Mouse (Mus musculus) heart, embryonic 13.5 days (tissue): ENCODE measurements around the gene Slc23a4. TPM values are rescaled to one million over a fixed set of nuclear protein-coding genes. Genes with fewer than 3 reads are reported as not detected.

ENCODE experiments used
- ATAC-seq: fragments of 200-750 bp; cut with Nextera tagmentation; 2 replicates; pipeline ENCODE4 v1.8.0; 2017; ENCODE audit warnings: moderate TSS enrichment; ENCODE audit not compliant: insufficient number of reproducible peaks, low FRiP score, low TSS enrichment; ENCODE audit errors: extremely low read depth
- H3K27ac ChIP-seq: fragments of 300-500 bp; sonication (generic); replicated peaks from 2 replicates; pipeline ENCODE4 v1.5.1; 2015; ENCODE audit warnings: moderate library complexity, mild to moderate bottlenecking, inconsistent platforms
- H3K27me3 ChIP-seq: fragments of 300-500 bp; sonication (generic); replicated peaks from 2 replicates; pipeline ENCODE4 v1.6.1; 2015; ENCODE audit warnings: mild to moderate bottlenecking, inconsistent platforms
- H3K36me3 ChIP-seq: fragments of 300-500 bp; sonication (generic); 2 replicates; pipeline ENCODE4 v1.6.1; 2015; ENCODE audit warnings: mild to moderate bottlenecking, inconsistent platforms
- H3K4me1 ChIP-seq: fragments of 300-500 bp; sonication (generic); 2 replicates; pipeline ENCODE4 v1.6.1; 2015; ENCODE audit warnings: inconsistent platforms
- H3K4me2 ChIP-seq: fragments of 300-500 bp; sonication (generic); 2 replicates; pipeline ENCODE4 v1.6.1; 2015; ENCODE audit warnings: inconsistent platforms, mild to moderate bottlenecking, moderate library complexity
- H3K4me3 ChIP-seq: fragments of 300-500 bp; sonication (generic); 2 replicates; pipeline ENCODE4 v1.5.1; 2015; ENCODE audit warnings: moderate library complexity, mild to moderate bottlenecking, inconsistent platforms
- H3K9ac ChIP-seq: fragments of 300-500 bp; sonication (generic); 2 replicates; pipeline ENCODE4 v1.6.1; 2015; ENCODE audit warnings: inconsistent platforms, mild to moderate bottlenecking, moderate library complexity
- H3K9me3 ChIP-seq: fragments of 300-500 bp; sonication (generic); 2 replicates; pipeline ENCODE4 v1.6.1; 2016; ENCODE audit warnings: inconsistent platforms
- WGBS: fragments of 180-500 bp; shearing (Covaris S2); methylation state at CpG from one replicate; pipeline ENCODE4 v1.1.7; 2015; ENCODE audit warnings: mixed read lengths; 5-methylcytosine and 5-hydroxymethylcytosine counted together
- polyA plus RNA-seq: library from polyadenylated mRNA; unstranded; fragments of >200 nt; fragmentation: Nextera tagmentation; extraction: Ambion mirVana; gene quantifications from 2 replicates; pipeline ENCODE4 v1.2.1, GENCODE M21; 2015

Slc23a4 gene
- polyA plus RNA-seq, 1 experiment from 2014 or later: 0.27 TPM

DNA sequence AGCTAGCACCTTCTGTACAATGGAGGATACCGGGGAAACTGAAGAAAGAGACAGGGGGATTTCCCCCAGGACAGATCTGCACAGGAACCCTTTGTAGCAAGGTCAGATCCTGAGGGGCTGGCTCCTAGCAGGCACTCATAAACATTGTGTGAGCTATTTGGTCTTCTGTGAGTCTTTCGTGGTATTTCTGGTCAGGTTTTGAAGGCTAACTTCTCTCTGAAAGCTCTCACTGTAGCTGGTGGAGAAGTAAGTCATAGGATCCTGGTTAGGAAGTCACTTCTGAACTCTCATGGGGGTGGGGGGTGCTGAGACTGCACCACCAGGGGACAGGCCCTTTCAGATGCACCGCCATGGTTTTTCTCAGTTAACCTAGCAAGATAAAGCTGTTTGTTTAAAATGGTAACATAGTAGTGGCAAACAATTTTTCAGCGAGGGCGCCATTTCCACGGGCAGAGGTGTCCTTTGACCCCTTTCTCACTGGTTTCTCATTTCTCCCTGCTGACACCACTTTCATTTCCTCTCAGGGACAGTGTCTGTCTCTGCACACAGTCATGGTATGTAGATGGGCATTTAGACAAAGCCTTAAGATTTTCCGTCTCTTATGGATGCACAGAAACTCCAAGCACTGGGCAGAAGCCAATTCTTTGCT lies 49.8 kb downstream of the Slc23a4 start:
- no peak overlapping the region for H3K4me3 ChIP-seq
- no peak overlapping the region for H3K27ac ChIP-seq
- 59% methylated on average over 7 of the region's 7 CpGs for WGBS

DNA sequence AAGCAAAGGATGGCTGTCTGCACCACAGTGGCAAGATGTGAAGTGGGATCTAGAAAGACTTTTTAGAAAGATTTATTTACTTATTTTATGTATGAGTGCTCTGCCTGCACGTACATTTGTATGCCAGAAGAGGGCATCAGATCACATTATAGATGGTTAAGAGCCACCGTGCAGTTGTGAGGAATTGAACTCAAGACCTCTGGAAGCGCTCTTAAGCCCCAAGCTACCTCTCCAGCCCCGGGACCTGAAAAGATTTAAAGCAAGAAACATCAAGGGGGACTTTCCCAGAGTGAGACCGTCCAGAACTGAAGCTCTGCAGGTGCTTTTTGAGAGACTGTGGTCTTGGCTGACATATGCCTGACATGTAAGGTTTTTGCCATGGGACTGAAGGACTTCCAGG lies 51.5 kb downstream of the Slc23a4 start:
- Histone ChIP-seq H3K36me3 (no peaks in the 10 kb centered on the region), H3K4me3 (no peak overlapping the region), H3K27ac (no peak overlapping the region), H3K9me3 (no peaks in the 10 kb centered on the region), H3K4me1 (peaks cover 4% of the 10 kb centered on the region; the same call in 1 of the 2 replicates), H3K4me2 (no peak overlapping the region), H3K9ac (no peak overlapping the region), H3K27me3 (no peaks in the 10 kb centered on the region)
- ATAC-seq: no peak
- WGBS: 71% methylated on average over 5 of the region's 5 CpGs

More for the DNA sequence above, 49.8 kb downstream of the Slc23a4 start:
- no peak overlapping the region for H3K9ac ChIP-seq
- H3K9me3 ChIP-seq: no peaks in the 10 kb centered on the region
- no peaks in the 10 kb centered on the region for H3K27me3 ChIP-seq
- H3K4me2 ChIP-seq: no peak overlapping the region
- H3K36me3 ChIP-seq: no peaks in the 10 kb centered on the region
- ATAC-seq: no peak
- H3K4me1 ChIP-seq: peaks cover 4% of the 10 kb centered on the region; the same call in 1 of the 2 replicates

DNA sequence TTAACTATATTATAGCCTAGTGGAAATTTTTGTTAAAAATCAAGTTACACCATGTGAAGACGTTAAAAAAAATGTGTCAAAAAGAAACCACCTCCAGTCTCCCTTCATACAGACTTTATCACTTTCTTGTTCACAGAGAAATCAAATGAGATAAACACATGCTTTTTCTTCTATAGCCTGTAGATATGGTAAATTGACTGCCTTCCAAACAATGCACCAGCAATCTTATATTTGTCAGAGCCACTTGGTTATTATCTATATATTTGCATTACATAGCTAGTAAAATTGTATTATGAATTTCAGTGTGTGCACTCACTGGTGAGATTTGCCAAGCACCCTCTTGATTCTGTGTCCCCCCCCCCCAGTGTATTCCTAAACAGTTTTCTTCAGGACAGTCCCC lies 55.6 kb downstream of the Slc23a4 start:
- ATAC-seq: no peak
- 65% methylated on average over 1 of the region's 1 CpGs for WGBS
- Histone ChIP-seq H3K4me3 (no peak overlapping the region), H3K9me3 (no peaks in the 10 kb centered on the region), H3K9ac (no peak overlapping the region), H3K27me3 (no peaks in the 10 kb centered on the region), H3K4me2 (no peak overlapping the region), H3K27ac (no peak overlapping the region), H3K4me1 (no peaks in the 10 kb centered on the region), H3K36me3 (no peaks in the 10 kb centered on the region)

DNA sequence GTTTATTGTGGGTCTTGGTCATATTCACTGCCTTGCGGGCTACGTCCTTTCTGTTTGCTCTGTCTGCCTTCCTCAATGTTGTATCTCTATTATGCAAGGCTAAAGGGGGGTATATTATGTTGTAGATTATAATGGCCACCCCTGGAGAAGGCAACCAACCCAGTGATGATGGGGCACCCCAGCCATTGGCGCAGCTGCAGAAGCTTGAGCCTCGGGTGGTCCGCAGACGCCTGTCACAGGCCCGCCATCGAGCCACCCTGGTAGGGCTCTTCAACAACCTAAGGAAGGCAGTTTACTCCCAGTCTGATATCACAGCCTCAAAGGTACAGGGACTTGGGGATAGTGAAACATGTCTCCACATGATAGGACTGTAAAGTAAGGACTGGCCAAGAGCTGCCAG lies 60.6 kb downstream of the Slc23a4 start:
- Histone ChIP-seq H3K4me2 (no peak overlapping the region), H3K27ac (no peak overlapping the region), H3K4me1 (no peaks in the 10 kb centered on the region), H3K9ac (no peak overlapping the region), H3K9me3 (no peaks in the 10 kb centered on the region), H3K36me3 (no peaks in the 10 kb centered on the region), H3K4me3 (no peak overlapping the region), H3K27me3 (no peaks in the 10 kb centered on the region)
- no peak for ATAC-seq
- WGBS: 90% methylated on average over 8 of the region's 8 CpGs

DNA sequence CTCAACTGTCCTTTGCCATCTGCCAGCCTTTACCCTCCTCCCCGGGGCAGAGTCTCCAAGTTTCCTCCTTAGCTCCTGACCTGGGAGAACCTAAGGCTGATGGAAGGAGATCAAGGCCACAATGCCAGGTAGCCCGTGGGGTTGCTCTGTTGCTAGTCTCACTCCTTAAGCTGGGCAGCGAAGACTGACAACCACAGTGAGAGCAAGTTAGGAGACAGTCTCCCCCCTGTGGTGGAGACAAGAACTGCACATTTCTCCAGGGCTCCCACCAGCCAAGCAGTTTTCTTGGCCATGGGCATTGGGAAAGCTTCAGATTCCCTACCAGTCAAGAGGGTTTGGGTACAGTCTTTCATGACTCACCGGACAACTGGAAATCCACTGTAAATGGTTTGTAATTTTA lies 61.0 kb downstream of the Slc23a4 start:
- no peaks in the 10 kb centered on the region for H3K9me3 ChIP-seq
- 40% methylated on average over 4 of the region's 4 CpGs for WGBS
- no peaks in the 10 kb centered on the region for H3K27me3 ChIP-seq
- no peak overlapping the region for H3K9ac ChIP-seq
- no peak for ATAC-seq
- H3K36me3 ChIP-seq: no peaks in the 10 kb centered on the region
- H3K4me1 ChIP-seq: no peaks in the 10 kb centered on the region
- H3K4me3 ChIP-seq: no peak overlapping the region
- no peak overlapping the region for H3K4me2 ChIP-seq
- H3K27ac ChIP-seq: no peak overlapping the region

DNA sequence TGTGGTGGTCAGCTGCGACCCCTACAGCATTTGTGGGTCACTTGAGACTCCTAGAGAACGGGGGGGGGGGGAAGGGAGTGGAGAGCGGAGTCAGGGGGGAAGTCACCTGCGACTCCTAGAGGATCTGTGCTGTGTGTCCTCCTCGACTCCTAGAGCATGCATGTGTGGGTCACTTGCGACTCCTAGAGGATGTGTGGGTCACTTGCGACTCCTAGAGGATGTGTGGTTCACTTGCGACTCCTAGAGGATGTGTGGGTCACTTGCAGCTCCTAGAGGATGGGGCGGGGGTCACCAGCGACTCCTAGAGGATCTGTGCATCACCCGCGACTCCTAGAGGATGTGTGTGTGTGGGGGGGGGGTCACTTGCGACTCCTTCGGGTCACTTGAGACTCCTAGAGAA lies 66.3 kb downstream of the Slc23a4 start:
- 47% methylated on average over 14 of the region's 14 CpGs for WGBS
- Histone ChIP-seq H3K9me3 (no peaks in the 10 kb centered on the region), H3K4me1 (peaks cover 3% of the 10 kb centered on the region; the same call in 1 of the 2 replicates), H3K9ac (no peak overlapping the region), H3K27ac (no peak overlapping the region), H3K4me2 (no peak overlapping the region), H3K4me3 (no peak overlapping the region), H3K27me3 (no peaks in the 10 kb centered on the region), H3K36me3 (no peaks in the 10 kb centered on the region)
- no peak for ATAC-seq

DNA sequence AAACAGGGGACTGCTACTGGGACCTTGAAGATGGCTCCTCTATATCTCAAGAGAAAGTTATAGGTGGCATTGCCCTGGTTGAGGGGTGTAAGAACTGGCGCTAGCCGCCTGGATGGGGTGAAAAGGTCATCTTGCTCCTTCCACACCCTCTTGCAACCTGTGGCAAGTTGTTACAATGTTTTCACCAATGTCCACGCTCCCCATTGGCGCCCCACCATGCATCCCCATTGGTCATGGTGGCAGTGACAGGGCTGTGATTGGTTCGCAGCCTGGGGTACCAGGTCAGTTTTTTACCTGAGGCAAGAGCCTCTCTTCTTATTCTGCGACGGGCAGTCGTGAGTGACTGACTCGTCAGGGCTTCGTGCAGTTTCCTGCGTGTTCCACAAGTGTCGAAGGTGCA lies 67.6 kb downstream of the Slc23a4 start:
- H3K9me3 ChIP-seq: no peaks in the 10 kb centered on the region
- no peak overlapping the region for H3K4me2 ChIP-seq
- no peaks in the 10 kb centered on the region for H3K27me3 ChIP-seq
- peaks cover 3% of the 10 kb centered on the region; the same call in 1 of the 2 replicates for H3K4me1 ChIP-seq
- WGBS: 90% methylated on average over 12 of the region's 12 CpGs
- H3K9ac ChIP-seq: no peak overlapping the region
- no peak overlapping the region for H3K4me3 ChIP-seq
- H3K27ac ChIP-seq: no peak overlapping the region
- H3K36me3 ChIP-seq: no peaks in the 10 kb centered on the region
- ATAC-seq: no peak

DNA sequence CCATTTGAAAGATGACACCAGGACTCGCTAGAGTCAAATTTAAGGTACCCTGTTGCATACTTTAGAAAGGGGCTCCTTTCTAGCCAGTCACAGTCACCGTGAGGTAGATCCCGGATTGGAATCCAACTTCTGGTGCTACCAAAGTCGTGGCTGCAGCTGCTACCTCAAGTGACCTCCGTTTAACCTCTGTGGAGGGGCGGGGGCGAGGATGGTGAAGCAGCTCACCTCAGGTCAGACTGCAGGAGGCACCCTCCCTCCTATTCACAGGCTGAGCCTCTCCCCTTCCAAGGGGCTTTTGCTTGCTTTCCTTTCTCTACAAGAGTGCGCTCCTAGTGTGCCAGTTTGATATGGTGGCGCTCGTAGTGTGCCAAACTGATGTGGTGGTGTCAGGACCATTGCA lies 68.2 kb downstream of the Slc23a4 start, which contains the start of gene Stra8:
Stra8 (plus strand) TSS at position 208 of the 400 bp plus-strand sequence.
- WGBS: 43% methylated on average over 10 of the region's 10 CpGs
- no peaks in the 10 kb centered on the region for H3K27me3 ChIP-seq
- ATAC-seq: no peak

DNA sequence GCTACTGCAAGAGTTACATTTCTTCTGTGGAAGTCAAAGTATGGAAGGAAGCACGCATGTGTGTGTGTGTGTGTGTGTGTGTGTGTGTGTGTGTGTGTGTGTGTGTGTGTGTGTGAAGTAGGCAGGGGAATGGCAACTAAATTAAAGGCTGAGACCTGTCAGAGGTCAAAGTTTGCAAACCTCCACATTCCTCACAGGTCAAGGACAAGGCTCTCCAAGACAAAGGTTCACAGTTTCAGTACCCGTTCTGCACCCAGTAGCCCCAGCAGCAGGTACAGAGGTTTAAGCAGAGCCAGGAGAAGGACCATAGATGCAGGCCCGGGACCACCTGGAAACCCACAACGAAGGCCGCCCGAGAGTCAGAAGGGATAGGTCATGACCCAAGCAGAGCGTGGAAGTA lies 69.1 kb downstream of the Slc23a4 start:
- Histone ChIP-seq H3K4me2 (no peak overlapping the region), H3K4me3 (no peak overlapping the region), H3K36me3 (no peaks in the 10 kb centered on the region), H3K9ac (no peak overlapping the region), H3K27me3 (no peaks in the 10 kb centered on the region), H3K27ac (no peak overlapping the region), H3K9me3 (no peaks in the 10 kb centered on the region), H3K4me1 (peaks cover 3% of the 10 kb centered on the region; the same call in 1 of the 2 replicates)
- 79% methylated on average over 7 of the region's 7 CpGs for WGBS
- ATAC-seq: no peak

More for the DNA sequence above, 68.2 kb downstream of the Slc23a4 start, which contains the start of gene Stra8:
- Histone ChIP-seq H3K36me3 (no peaks in the 10 kb centered on the region), H3K4me1 (peaks cover 3% of the 10 kb centered on the region; the same call in 1 of the 2 replicates), H3K4me2 (no peak within 1 kb of the TSS), H3K4me3 (no peak within 1 kb of the TSS), H3K9me3 (no peaks in the 10 kb centered on the region), H3K9ac (no peak within 1 kb of the TSS), H3K27ac (no peak within 1 kb of the TSS)

DNA sequence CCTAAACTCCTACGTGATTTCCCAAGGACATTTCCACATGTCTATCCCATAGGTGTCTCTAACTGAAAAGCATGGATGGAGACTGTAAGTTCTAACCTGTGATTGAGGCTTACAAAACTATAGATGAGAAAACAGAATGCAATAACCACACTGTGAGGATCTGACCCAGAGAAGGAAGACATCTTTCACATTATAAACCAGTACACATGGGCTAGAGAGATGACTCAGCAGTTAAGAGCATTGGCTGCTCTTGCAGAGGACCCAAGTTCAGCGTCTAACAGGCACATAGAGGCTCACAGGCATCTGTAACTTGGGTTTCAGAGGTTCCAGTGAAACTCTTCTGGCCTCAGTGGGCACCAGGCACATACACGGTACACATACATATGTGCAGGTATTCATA lies 73.7 kb downstream of the Slc23a4 start:
- Histone ChIP-seq H3K36me3 (no peaks in the 10 kb centered on the region), H3K4me2 (no peak overlapping the region), H3K9ac (no peak overlapping the region), H3K4me3 (no peak overlapping the region), H3K4me1 (peaks cover 10% of the 10 kb centered on the region), H3K9me3 (no peaks in the 10 kb centered on the region), H3K27ac (no peak overlapping the region), H3K27me3 (no peaks in the 10 kb centered on the region)
- WGBS: 82% methylated on average over 3 of the region's 3 CpGs
- ATAC-seq: no peak

DNA sequence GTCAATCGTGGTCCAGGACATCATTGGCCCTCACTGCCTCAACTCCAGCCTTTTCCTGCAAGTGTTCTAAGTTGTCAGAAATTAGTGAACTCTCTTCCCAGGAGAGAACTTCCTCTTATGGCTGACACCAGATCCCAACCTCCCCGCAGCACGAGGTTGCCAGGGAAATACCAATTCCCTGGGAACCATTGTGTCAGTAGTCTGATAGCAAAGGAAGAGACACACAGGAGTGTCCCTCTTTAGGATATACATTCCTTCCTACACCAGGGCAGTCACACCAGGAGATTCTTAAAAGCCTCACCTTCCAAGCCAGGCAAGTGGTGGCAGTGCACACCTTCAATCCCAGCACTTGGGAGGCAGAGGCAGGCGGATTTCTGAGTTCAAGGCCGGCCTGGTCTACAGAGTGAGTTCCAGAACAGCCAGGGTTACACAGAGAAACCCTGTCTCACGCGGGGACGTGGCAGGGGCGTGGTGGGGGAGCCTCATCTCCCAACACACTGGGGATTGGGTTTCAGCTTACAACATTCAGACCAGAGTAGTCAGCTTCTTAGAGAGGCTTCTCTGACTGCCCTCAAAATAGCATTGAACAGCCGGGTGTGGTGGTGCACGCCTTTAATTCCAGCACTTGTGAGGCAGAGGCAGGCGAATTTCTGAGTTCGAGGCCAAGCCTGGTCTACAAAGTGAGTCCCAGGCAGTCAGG lies 74.7 kb downstream of the Slc23a4 start:
- Histone ChIP-seq H3K27me3 (no peaks in the 10 kb centered on the region), H3K4me1 (peaks cover 20% of the 10 kb centered on the region), H3K36me3 (peaks cover 8% of the 10 kb centered on the region), H3K9ac (no peak overlapping the region), H3K9me3 (no peaks in the 10 kb centered on the region), H3K4me3 (no peak overlapping the region), H3K4me2 (no peak overlapping the region), H3K27ac (no peak overlapping the region)
- no peak for ATAC-seq
- WGBS: 75% methylated on average over 13 of the region's 13 CpGs
